Mouse (Mus musculus): Measurements from ENCODE around the gene Smco3.
A peak's percentile ranks its signal among the peaks of the same experiment; 100 is the strongest.
"Not testable (repeated sequence)": the region's sequence is repeated elsewhere in the genome, so short reads cannot be mapped to it uniquely, and the experiment has no call there.

Smco3 gene

DNA sequence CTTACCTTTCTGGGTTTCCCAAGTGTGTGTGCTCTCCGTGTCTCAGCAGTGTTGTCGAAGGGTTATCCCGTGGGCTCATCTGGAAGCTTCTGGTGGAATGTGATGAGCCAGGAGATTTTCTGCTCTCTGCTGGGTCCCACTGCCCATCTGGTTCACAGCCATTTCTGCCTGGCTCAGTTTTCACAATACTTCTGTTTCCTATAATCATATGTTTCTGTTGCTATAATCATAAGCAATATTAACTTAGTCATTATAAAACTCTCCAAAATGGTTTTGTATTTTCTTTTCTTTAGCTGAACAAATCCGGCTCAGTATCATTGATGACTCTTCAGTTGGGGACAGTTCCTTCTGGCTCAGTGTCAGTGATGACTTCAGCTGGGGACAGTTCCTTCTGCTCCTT lies at the start of gene Smco3:
Gene Smco3 (minus strand): TSS at position 101 of the 400 bp plus-strand sequence.
- DNase-seq (ENCODE audit: low read depth, low spot score) = no peak

DNA sequence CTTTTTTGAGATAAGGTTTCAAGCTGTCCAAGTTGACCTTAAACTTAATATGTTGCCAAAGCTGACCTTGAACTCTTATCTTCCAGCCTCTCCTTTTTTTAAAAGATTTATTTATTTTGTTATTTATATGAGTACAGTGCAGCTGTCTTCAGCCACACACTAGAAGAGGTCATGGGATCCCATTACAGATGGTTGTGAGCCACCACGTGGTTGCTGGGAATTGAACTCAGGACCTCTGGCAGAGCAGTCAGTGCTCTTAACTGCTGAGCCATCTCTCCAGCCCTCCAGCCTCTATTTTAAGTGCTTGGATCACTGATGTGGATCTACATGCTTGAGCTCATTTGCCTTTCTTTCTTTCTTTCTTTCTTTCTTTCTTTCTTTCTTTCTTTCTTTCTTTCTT lies 49.5 kb upstream of the Smco3 start:
- not testable (repeated sequence) for DNase-seq (ENCODE audit: low read depth, low spot score)

DNA sequence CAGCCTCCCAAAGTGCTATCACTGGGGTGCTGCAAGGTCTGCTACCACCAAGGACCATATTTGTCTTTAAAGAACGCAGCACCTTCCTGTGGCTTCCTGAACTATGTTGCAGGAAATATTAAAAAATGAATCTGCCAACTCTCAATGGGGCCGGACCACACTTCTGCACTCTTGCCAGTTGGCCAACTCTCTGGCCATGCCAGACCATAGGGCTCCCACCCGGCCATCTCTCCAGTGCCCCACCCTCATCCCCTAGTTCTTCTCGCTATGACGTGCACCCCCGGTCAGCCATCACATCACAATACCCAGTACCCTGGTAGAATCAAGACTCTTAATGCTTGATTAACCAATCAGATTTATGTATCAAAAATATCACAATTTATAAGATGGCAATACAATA lies 48.7 kb upstream of the Smco3 start:
- no peak for DNase-seq (ENCODE audit: low read depth, low spot score)

DNA sequence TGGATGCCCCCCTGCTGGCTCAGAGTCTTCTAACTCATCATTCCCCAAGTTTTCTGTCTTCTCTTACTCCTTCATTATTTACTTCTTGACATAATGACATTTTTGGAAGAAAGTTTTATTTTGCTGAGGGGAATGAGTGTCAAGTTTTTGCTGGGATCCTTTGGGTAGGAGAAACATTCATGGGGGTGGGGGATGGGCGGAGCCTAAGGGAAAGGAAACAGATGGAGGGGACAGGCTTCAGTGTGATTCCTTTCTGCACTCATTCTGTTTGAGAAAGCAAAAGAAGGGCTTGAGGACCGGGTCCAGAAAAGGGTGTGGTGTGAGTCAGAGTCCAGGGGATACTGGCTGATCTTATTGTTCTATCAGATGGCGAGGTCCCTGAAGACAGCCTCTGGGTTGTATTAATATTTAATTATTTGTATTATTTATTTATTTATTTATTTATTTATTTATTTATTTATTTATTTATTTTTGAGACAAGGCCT lies 48.2 kb upstream of the Smco3 start:
- peak; percentile 35 for DNase-seq (ENCODE audit: low read depth, low spot score)

DNA sequence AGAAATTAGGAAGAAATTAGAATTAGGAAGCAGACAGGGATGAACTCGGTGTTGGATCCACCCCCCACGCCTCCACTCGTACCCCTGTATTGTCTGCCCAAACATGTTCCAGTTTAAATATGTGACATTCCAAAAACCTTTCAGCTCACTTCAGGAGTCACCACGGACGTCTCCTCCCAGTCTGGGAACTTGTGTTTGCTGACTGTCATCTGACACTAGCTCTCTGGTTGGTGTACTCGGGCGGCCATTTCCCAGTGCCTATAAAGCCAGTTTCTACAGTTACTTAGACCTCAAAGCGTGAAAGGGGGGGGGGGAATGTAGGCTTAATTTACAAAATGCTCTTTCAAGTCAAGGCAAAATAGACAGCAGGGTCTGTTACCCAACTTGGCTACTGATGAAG lies 46.4 kb upstream of the Smco3 start:
- DNase-seq (ENCODE audit: low read depth, low spot score) = no peak

DNA sequence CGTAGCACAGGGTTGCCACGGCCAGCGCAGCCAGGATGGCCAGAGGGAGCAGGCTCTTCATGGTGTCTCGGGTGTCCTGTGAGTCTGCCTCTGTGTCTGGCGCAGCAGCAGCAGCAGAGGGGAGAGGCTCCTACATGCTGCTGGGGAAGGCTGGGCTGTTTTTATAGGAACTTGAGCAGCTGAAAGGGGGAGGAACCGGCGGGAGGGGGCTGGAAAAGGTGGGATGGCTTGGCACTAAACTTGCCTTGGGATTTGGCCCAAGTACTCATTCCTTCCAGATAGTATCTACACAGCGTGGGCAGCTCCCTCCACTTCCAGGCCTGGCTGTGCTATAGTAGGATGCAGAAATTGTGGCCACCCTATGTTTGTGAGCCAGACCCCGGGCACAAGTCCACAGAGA lies 40.4 kb upstream of the Smco3 start, which contains the start of gene Mgp:
Gene Mgp (minus strand): TSS at position 154 of the 400 bp plus-strand sequence.
- DNase-seq (ENCODE audit: low read depth, low spot score) = peak; percentile 56

DNA sequence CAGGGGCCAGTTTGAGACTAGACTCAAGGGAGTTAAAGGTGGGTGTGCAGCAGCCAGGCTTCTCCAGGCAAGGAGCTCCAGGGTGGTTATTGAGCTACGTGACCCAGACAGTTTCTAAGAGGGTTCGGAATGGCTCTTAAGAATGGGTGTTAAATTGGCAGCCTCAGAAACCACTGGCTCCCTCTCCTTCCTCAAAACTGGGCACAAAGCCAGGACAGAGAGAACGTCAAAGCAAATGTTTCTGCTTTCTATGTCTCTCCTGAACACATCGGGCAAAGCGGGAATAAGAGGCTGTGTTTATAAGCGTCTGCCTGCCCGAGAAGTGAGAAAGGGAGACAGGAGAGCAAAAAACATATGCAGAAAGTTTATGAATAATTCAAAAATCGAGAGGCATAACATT lies 39.3 kb upstream of the Smco3 start:
- DNase-seq (ENCODE audit: low read depth, low spot score) = no peak

DNA sequence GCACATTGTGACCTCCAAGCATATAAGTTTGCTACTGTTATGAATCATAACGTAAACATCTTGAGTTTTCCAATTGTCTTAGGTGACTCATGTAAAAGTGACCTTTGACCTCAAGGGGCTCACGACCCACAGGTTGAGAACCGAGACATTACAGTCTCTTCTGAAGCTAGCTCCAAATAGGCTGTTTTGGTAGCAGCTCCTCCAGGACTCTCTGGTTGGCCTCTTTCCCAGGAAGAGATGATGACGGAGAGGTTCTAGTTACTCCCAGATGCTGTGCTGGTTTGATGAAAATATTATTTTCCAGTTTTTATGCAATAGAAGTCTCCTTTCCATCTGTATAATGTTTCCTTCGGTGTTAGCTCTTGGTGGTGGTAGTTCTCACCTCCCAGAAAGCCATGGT lies 33.7 kb upstream of the Smco3 start:
- no peak for DNase-seq (ENCODE audit: low read depth, low spot score)

DNA sequence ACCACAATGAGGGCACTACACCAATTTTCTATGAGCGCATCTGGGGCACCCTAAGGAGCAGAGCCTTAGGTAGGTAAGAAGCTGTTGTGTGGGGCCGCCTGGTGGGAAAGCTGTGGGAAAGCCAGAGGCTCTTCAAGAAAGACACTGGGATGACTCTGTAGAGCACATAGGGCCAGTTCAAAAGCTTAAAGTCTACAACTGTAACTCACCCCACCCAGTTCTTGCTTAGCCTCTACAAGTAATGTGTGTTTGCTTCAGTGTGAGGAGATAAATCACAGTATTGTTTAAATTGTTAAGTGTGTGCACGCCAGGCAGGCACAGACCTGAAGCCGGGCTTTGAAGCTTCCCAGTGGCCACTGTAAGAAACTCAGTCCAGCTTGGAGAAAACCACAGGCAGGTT lies 30.9 kb upstream of the Smco3 start:
- no peak for DNase-seq (ENCODE audit: low read depth, low spot score)

DNA sequence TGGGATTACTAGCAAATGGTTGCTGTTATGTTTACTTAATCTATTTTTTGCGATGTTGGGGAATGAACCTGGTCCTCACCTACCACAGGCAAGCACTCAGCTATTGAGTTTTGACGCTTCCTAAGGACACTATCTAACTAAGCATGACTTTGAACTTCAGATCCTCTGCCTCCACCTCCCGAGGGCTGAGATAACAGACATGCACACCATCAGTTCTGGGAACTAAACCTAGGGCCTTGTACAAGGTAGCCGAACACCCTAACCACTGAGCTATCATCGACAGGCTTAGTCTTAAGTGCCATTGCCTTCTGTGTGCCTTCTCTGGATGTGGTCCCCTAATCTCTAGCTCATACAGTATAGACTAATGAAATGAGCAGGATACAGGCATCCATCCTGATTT lies 30.1 kb upstream of the Smco3 start:
- DNase-seq (ENCODE audit: low read depth, low spot score) = no peak

DNA sequence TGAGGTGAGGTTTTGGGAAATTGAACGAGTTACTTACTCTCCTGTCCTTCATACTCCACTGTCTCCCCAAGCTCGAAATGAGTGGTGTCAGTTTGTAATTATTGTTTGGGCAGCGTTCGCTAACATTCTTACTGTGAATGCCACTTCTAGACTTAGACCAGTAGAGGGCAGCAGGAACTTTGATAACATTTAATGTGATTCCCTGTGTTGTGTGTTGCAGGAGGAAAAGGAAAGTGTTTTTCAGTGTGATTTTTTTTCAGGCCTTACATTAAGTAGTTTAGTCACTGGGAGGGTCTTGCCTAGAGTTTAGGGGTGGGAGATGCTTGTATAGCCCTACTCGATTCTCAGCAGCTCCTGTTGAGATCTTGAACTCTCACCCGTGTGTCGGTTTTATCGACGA lies 25.8 kb upstream of the Smco3 start:
- DNase-seq (ENCODE audit: low read depth, low spot score) = no peak

DNA sequence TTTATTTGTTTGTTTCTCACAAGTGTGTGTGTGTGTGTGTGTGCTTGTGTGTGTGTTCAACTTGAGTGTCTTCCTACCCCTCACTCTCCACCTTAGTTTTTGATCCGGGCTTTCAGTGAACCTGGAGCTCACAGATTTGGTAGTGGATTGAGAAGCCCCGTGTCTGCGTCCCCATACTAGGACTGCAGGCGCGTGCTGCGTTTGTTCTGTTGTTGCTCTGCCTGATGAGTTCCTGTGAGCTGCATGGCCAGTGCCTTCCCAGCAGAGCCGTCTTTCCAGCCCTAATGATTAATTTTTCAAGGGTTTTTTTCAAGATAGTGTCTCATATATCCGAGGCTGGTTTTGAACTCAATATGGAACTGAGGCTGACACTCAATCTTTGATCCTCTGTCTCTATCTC lies 23.2 kb upstream of the Smco3 start:
- no peak for DNase-seq (ENCODE audit: low read depth, low spot score)

DNA sequence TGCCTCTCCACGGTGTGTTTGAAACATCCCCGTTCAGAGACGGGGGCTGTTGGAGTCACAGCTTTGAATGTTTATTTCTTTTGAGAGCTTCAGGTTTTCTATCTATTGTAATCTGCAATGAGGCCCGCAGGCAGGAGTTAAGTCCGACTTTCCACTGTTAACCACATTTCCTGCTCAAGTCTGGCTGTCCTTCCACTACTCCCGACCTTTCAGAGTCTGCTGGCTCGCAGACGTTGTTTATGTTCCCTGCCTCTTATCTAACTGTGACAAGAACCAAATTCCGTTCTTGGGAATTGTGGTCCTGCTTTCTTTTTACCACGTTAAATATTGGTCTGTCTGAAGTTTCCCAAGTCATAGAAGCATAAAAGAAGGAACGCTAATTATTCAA lies 22.6 kb upstream of the Smco3 start:
- no peak for DNase-seq (ENCODE audit: low read depth, low spot score)

DNA sequence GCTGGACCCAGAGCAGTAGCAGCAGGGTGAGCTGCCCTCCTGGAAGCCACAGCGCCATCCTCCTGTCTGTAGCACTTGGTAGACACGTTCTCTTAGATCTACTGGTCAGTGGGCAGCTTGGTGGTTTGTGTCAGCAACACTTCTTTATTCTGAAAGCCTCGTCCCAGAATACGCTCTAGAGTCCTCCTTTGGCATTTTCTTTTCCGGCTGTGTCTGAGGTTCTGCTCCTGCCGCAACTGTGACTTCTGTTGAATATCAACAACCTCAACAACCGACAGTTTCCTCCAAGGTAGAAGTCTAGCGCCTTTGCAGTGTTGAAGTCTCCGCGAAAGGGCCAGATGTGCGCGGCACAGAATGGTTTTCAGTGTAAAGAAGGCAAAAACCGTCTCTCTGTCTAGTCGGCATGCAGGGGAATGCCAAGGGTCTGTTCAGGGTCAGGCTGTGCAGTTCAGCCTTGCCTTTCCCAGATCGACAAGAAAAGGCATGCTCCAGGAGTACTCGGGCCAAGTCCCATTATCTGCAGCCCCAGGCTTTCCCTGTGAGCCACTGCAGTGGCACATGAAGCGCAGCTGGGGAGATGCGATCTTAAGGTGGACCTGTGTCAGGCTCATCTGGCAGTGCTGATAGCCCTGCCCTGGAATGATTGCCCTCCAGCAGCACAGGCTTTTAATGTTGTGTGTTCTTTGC lies 22.1 kb upstream of the Smco3 start, which contains the start of gene Art4:
Gene Art4 (minus strand): TSS at position 548 of the 687 bp plus-strand sequence.
- DNase-seq (ENCODE audit: low read depth, low spot score) = no peak

DNA sequence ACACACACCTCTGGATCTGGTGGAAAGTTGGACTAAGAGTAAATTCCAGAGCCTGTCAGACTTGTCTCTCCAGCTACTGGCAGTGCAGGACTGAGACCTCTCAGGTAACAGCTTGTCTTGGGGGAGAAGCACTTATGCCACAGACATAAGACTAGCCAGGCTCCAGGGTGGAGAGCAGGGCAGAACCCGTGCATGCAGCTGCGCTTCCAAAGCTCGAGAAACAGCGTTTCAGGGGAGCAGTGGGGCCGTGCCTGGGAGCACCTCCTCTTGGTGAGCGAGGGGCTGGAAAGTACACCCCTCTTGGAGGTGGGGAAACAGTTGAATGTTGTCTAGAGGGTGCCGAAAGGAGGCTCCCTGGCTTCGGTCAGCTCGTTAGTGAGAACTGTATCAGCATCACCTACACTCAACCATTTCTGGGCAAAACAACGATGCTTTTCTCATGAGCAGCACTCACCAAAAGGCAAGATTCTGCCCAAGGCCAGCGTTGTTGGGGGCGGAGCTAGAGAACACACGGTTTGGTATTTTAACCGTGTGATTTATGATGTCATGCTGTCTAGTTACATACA lies 20.9 kb upstream of the Smco3 start:
- no peak for DNase-seq (ENCODE audit: low read depth, low spot score)

DNA sequence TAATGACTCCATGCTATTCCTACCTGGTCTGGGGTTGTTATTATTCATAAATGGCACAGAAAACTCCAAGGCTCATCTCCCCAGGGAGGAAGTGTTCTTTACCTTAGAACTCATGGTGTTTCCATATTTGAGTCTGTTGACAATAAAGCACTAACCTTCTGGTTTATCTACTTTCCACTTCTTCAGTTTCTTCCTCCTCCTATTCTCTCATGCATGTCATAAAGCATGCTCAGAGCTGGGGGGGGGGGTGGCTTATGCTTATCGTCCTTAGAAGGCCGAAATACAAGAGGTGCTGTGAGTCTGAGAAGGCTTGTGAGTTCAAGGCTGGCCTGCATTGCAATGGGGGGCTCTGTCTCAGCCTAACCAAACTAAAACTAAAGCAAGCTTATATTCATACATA lies 19.9 kb upstream of the Smco3 start:
- no peak for DNase-seq (ENCODE audit: low read depth, low spot score)

DNA sequence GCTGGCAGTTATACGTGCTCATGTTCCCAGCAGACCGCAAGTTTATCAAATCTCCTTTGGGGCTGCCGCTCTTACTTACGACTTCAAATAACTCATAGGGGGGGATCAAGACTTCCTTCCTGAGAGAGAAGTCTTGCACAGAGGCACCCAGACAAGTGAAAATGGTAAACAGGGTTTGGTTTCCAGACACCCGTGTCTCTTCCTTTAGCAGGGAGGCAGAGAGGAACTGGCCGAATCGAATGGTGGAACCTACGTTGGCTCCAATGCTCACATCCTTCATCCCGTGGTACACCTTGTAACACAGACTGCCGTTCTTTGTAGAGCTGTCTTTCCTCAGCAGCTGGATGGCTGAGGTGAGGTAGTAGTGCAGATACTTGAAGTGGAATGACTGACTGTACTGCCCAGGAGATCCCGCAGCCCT lies 19.1 kb upstream of the Smco3 start:
- DNase-seq (ENCODE audit: low read depth, low spot score) = no peak

DNA sequence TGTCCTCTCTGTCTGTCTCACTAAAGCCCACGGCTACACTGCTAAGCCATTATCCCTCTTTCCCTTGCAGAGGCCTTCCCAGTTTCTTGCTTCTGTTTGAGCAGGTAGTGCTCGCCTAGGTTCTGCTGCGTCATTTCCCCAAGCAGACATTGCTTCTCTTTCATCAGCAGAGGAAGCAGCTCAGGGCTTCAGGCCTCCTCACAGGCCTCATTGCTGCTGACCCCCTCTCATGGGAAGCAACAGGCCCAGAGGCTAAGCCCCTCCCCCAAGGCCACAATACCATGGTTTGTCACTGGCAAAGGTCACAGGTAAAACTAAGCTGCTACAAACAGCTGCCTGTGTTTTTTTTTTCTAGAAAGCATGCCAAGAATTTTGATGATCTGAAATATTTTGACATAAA lies 17.5 kb upstream of the Smco3 start:
- no peak for DNase-seq (ENCODE audit: low read depth, low spot score)

DNA sequence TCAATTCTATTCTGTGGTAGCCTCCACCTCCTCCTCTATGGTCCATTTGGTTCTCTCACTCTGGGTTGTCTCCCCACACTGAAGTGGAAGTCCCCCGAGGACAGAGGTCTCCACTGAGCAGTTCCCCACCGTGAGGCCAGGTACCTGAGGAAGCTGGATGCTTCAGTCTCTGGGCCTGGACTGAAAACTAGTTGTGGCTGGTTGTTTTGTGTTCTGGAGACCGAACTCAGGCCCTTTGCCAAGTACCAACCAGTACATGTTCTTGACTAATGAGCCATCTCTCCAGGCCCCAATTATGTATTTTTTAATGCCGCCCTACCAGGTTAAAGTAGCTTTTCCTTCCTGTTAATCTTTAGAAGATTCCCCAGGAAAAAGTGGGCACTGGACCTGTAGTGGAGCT lies 17.1 kb upstream of the Smco3 start:
- no peak for DNase-seq (ENCODE audit: low read depth, low spot score)

DNA sequence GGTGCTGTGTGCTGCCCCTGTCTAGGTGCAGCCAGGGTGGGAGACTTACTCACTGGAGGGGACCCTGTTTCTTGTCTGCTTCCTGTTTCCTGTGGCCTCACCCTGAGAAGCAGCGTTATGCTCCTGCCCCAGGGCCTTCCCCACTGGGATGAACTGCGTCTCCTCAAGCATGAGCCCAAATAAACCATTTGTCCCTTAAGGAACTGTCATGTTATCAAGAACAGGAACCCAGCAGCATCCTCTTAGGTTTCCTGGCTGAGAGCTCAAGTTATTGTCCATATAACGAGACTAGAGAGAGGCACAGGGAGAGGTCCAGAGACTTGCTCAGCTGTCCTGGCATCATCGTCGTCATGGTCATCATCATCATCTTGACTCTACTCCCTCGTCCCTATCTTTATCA lies 15.0 kb upstream of the Smco3 start:
- no peak for DNase-seq (ENCODE audit: low read depth, low spot score)

DNA sequence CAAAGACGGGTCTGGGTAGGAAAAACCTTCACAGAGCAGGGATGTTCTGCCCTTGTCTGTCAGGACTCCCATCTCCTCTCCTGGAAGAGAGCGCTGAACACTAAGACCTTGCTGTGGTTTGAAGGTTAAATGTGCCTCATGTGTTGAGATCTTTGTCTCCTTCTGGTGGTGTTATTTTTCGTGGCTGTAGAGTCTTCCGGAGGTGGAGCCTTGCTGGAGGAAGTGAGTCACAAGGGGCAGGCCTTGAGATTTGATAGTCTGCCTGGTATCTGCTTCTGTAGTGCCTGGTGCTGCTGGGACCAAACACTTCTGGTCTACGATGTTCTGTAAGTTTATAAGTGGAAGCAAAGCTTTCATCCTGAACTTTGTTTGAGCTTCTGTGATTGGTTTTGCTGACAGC lies 13.7 kb upstream of the Smco3 start:
- no peak for DNase-seq (ENCODE audit: low read depth, low spot score)

DNA sequence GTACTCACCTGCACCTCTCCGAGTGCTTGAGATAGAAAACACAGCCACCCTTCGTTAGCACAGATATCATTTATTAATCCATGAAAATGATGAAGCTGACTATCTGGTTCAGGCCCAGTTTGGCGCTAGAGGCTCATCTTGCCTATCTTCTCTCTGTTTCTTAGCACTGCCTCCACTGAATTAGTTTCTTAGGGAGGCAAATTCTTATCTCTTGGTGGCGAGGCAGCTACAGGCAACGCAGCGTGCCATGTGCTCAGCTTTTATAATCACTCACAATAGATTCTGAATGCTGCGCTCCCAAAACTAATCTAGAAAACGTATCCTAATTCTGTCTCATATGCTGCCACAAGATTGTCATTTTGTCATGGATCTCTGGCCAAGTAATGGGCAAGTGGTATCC lies 13.1 kb upstream of the Smco3 start:
- no peak for DNase-seq (ENCODE audit: low read depth, low spot score)

DNA sequence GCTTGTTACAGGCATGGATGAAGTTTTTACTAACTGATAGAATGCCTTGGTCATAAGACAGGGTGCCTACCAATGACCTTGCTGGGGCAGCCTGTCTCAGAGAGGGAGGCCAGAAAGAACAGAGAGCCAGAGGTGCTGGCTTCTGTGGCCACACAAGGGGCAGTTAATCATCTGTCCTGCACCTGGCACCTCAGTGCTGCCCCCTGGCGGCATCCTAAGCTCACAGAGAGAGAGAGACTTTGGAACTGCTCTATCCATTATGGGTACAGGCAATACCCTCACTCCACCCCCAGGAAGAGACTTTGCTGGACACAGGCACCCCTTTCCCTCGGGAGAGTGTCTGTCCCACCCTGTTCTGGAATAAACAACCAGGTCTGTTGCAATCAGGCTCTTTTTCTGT lies 12.5 kb upstream of the Smco3 start:
- DNase-seq (ENCODE audit: low read depth, low spot score) = no peak

DNA sequence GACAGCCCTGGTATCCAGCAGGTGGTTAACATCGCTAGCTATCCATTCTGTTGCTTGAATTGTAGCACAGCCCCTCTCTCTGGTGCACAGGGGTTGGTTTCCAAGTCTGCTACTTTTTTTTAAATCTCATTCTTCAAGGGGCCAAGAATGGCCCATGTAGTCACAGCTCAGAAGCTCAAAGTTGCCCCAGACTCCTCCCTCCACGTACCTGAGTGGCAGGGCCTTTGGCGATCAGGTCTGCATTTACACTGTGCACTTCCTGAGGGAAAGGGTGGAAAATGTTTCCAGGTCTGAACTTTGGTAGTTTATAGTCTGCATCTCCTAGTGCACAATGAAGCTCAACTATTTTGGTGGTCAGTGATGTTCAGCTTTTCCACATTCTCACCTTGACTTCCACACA lies 12.0 kb upstream of the Smco3 start:
- DNase-seq (ENCODE audit: low read depth, low spot score) = no peak
